Mouse (Mus musculus): ENCODE measurements around the gene Bri3.

GRCm38 (mm10) chr5:144447226-144447616 lies 203.0 kb downstream of the Bri3 start:
- no peak for TF ChIP-seq POLR2A (IDR thresholded peaks at IDR 0.05; ENCODE audit: extremely low read depth, insufficient read depth, low read length)
- TF ChIP-seq CTCF (IDR thresholded peaks at IDR 0.05; ENCODE audit: extremely low read depth, insufficient read depth, low read length): no peak
